Mouse (Mus musculus): ENCODE results near the gene Nfkbie.

The Nfkbie gene

GRCm38 (mm10) chr17:45555452-45556106, at the start of gene Nfkbie:
TSS of gene Nfkbie (plus strand) at chr17:45555703.
- DNase-seq (ENCODE audit: low spot score in 2 of 2), result peak; percentile 79 to 86

- no peak for DNase-seq (ENCODE audit: low spot score in 2 of 2)
Measured at GRCm38 (mm10) chr17:45505941-45506465, 49.5 kb upstream of the Nfkbie start.

GRCm38 (mm10) chr17:45506700-45507189, 48.8 kb upstream of the Nfkbie start, which contains the start of gene Aars2:
TSS of gene Aars2 (plus strand) at chr17:45506841.
- DNase-seq (ENCODE audit: low spot score in 2 of 2), result peak; percentile 87 to 92

GRCm38 (mm10) chr17:45510871-45511270, 44.6 kb upstream of the Nfkbie start:
- no peak for DNase-seq (ENCODE audit: low spot score in 2 of 2)

- DNase-seq (ENCODE audit: low spot score in 2 of 2), result no peak
Measured at GRCm38 (mm10) chr17:45511757-45512156, 43.7 kb upstream of the Nfkbie start.

GRCm38 (mm10) chr17:45515204-45515726, 40.2 kb upstream of the Nfkbie start:
- DNase-seq (ENCODE audit: low spot score in 2 of 2), result no peak

- no peak for DNase-seq (ENCODE audit: low spot score in 2 of 2)
Measured at GRCm38 (mm10) chr17:45515806-45516205, 39.7 kb upstream of the Nfkbie start.

- peak; percentile 61 to 79 for DNase-seq (ENCODE audit: low spot score in 2 of 2)
Measured at GRCm38 (mm10) chr17:45516488-45516887, 39.0 kb upstream of the Nfkbie start.

GRCm38 (mm10) chr17:45517135-45517534, 38.4 kb upstream of the Nfkbie start:
- no peak for DNase-seq (ENCODE audit: low spot score in 2 of 2)

GRCm38 (mm10) chr17:45517549-45518215, 37.8 kb upstream of the Nfkbie start:
- no peak for DNase-seq (ENCODE audit: low spot score in 2 of 2)

- DNase-seq (ENCODE audit: low spot score in 2 of 2), result no peak
Measured at GRCm38 (mm10) chr17:45518766-45519475, 36.6 kb upstream of the Nfkbie start.

- DNase-seq (ENCODE audit: low spot score in 2 of 2), result no peak
Measured at GRCm38 (mm10) chr17:45520136-45520535, 35.4 kb upstream of the Nfkbie start.

- no peak for DNase-seq (ENCODE audit: low spot score in 2 of 2)
Measured at GRCm38 (mm10) chr17:45523263-45523662, 32.2 kb upstream of the Nfkbie start, which contains the start of gene Tcte1. TSS of gene Tcte1 (plus strand) at chr17:45523434.

- no peak for DNase-seq (ENCODE audit: low spot score in 2 of 2)
Measured at GRCm38 (mm10) chr17:45524961-45525360, 30.5 kb upstream of the Nfkbie start.

GRCm38 (mm10) chr17:45526571-45526970, 28.9 kb upstream of the Nfkbie start:
- no peak for DNase-seq (ENCODE audit: low spot score in 2 of 2)

GRCm38 (mm10) chr17:45530346-45530782, 25.1 kb upstream of the Nfkbie start:
- DNase-seq (ENCODE audit: low spot score in 2 of 2), result peak in 1 of 2 experiments; percentile 67

- DNase-seq (ENCODE audit: low spot score in 2 of 2), result no peak
Measured at GRCm38 (mm10) chr17:45532896-45533295, 22.6 kb upstream of the Nfkbie start.

- no peak for DNase-seq (ENCODE audit: low spot score in 2 of 2)
Measured at GRCm38 (mm10) chr17:45536264-45536663, 19.2 kb upstream of the Nfkbie start.

- no peak for DNase-seq (ENCODE audit: low spot score in 2 of 2)
Measured at GRCm38 (mm10) chr17:45538394-45538793, 17.1 kb upstream of the Nfkbie start.

GRCm38 (mm10) chr17:45539664-45540063, 15.8 kb upstream of the Nfkbie start:
- no peak for DNase-seq (ENCODE audit: low spot score in 2 of 2)

- DNase-seq (ENCODE audit: low spot score in 2 of 2), result no peak
Measured at GRCm38 (mm10) chr17:45542129-45542528, 13.4 kb upstream of the Nfkbie start.

- DNase-seq (ENCODE audit: low spot score in 2 of 2), result no peak
Measured at GRCm38 (mm10) chr17:45542705-45543104, 12.8 kb upstream of the Nfkbie start.

Data from frontal cortex, postnatal 14 days (tissue).